Mouse (Mus musculus) adrenal gland, adult (tissue): ENCODE measurements around the gene Srrt.

Experiments used
- DNase-seq, 2 experiments: peaks; one replicate each; pipeline ENCODE4 v3.0.0; 2022 to 2023; ENCODE audit warnings: low spot score in 1 of 2; ENCODE audit not compliant: inconsistent age in 2 of 2

Srrt gene

DNA sequence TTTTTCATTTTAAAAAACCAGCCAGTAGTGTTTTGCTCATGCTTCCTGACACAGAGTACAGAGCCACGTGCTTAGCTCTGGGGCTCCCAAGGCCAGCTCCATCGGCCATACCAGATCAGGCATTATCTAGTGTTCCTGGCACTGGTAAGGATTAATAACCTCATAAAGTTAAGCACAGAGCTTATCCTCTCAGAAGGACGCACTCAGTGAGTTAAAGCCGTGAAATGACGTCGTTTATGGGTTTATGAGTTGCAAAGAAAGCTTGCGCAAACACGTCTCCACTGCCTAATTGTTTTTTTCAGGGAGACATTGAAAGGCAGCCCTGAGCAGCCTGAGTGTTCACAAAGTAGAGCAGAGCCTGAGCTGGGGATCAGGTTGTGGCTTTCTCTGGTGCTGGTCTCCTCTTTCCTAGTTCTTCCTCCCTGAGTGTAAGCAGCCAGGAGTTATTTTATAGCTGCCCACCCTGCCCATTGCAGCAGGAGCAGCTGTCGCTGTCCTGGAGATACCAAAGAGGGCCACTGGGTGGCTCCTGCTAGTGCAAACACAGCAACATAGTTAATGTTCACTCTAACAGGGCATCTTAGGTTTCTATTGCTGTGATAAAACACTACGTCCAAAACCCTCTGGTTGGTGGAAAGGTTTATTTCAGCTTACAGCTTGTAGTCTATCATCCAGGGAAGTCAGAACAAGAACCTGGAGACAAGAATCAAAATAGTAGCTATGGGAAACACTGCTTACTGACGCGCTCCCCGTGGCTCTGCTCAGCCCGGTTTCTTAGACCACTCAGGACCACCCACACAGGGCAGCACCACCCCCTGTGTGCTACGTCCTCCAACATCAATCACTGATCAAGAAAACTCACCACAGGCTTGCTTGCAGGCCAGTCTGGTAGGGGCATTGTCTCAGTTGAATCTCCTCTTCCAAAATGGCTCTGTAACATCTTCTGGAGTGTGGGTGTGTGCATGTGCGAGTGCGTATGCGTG, 29.8 kb downstream of the Srrt start:
- peak in 1 of 2 experiments; percentile 80 for DNase-seq

DNA sequence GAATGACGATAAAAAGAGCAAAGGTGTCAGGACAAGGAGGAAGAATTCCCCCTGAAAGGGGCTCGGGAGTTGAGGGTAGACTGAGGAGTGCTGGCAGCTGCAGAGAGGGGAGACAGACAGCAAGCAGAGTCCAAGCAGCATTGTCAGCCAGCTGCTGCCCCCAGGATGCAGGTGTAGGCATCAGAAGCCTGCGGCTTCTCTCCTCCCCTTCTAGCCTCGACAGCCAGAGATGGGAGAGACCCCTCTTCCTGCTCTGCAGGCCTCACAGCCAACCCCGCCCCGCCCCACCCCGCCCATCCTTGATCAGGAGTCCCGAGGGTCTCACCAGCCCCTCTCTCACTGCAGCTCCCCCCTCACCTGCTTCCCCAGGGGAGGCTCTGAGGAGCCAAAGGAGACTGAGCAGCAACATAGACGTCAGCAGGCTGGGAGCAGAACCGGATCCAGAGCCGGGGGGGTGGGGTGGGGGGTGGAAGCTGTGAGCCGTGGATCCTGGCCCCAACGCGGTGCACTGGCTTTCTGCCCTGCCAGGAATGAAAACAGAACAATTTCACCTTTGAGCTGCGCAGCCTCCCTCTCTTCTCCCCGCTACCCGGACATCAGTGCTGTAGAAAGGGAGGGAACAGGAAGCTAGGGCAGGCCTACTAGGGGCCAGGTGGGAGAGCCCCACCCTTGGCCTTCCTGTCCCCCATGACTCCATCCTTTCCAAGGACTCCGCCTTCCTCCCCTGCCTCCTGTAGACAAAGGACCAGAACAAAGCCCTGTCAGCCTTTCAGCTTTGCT, 39.2 kb downstream of the Srrt start:
- no peak for DNase-seq

DNA sequence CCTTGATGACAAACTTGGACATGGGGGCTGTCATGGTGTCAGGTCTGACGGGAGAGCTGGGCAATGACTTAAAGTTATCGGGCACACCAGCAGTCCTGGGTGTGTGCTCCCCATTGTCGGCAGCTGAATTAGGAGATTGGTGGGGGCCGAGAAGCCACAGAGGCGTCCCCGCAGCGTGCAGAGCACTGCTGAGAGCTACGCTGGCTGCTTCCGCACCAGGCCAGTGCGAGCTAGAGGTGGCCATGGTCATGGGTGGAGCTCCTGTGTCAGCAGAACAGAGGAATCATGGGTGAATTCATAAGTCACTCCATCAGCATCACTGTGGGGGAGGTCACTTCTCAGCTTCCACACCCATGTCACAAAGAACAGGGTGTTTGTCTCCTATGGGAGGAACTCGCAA, 42.7 kb downstream of the Srrt start:
- no peak for DNase-seq

DNA sequence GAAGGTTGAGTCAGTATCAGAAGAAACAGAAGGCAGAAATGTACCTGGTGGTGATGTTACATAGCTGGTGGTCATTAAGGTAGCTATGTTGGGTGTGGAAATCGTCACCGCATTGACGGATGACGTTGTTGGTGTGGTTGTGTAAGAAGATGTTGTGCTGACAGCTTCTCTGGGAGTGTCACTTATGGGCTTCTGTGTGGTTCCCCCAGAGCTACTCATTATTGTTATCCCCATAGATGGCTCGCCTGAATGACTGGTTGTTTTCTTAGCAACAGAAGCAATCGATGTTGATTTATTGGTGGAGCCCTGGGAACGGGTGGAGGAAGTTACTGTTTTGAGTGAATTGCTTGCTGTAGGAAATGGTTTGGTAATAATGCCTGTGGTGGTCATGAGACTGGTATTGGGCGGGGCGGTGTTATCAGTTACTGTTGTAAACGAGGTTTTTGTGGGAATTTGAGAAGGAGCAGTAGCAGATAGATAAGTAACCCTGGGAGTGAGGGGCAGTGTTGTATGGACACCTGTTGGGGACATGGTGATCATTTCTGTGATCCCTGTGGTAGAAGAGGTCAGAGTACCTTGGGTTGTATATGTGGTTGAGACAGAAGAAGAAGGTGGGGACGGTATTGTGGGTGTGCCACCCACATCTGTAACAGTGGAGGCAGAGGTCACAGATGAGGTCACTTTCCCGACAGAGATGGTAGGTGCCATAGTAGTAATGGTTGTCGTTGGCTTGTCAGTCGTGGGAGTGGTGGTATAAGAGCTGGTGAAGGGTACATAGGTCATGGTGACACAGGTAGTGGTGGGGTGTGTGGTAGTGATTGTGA, 43.4 kb downstream of the Srrt start:
- no peak for DNase-seq
